Mouse (Mus musculus) cerebellum, adult 8-10 months (tissue): ENCODE measurements at regions not wholly inside any gene's neighbourhood (a gene's known extent, or its start where the extent isn't known, plus 50 kb on each side); places are given as distances from the start of the nearest gene placed in this dataset.
A peak's percentile ranks its signal among the peaks of the same experiment; 100 is the strongest.

Experiments
- DNase-seq: peaks from one replicate; pipeline ENCODE4 v3.0.0; 2022

DNA sequence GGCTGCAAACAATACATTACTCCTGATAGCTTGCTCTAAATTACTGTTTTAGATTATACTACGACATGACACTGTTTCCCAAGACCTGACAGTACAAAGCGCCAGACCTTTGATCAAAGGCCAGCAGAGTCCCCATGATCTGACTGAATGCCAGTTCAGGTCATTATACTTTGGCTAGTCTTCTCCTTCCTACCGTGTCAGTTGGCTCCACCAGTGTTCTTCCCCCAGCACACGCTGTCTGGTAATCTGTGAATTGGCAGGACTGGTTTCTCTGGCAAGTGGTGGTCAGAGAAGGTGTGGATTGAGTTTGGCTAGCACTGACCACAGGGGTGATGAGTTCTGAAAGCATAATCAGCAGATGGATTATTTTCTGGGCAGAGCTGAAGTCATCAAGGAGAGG, 93.1 kb upstream of the Barx2 start:
- peak; percentile 77 for DNase-seq

DNA sequence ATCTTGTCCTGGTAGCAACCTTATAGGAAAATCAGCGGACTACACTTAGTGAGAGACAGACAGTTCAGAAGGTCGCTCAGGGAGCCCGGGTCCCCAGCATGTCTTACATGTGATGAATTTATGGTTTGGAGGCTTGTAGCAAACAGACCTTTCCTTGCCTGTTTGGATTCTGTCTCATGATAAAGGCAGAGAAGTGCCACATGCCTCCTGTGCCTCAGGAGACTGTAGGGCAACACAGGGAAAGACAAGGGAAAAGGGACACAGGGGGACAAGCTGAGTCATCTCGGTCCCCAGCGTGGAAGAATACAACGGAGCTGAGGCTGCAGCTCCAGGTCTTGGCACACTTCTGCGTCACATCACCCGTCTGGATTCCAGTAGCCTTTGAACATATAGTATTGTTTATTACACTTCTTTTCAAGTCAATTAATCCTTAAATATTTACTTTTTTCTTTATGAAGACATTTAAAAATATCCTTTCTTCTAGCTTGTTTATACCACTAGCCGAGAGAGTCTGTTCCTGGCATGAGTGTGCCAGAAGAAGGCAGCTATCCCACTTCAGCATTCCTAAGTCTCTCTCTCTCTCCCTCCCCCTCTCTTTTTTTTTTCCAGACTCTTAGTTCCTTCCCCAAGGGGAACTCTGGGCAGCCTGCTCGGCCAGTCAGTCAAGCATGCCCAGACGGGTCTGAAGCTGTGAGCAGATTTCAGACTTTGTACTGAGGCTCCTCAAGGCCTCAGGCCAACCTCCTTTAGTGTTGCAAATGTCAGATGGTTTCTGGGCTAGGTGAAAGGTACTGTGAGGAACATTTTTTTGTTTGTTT, 97.9 kb upstream of the Barx2 start:
- DNase-seq, result no peak

GRCm38 (mm10) chr9:32016286-32016685, 99.7 kb upstream of the Arhgap32 start:
- no peak for DNase-seq

- DNase-seq, result no peak
Observed at GRCm38 (mm10) chr9:32018020-32018419, 97.9 kb upstream of the Arhgap32 start.

DNA sequence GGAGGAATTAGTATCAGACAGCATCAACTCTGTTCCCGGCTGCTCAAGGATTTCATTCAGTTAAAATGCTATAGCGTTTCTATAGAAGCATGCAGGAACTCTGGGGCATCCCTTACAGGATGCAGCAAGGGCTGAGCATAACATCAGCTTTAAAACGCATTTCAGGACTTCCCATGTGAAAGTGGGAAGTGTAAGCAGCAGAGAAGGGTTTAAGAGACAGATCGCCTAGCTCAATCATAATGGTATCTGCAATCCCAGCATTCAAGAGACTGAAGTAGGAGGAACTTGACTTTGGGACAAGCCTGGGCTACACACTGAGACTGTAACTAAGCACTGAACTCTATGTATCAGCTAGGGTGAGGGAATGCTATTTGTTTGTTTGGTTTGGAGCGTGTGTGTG, 96.2 kb upstream of the Arhgap32 start:
- no peak for DNase-seq

DNA sequence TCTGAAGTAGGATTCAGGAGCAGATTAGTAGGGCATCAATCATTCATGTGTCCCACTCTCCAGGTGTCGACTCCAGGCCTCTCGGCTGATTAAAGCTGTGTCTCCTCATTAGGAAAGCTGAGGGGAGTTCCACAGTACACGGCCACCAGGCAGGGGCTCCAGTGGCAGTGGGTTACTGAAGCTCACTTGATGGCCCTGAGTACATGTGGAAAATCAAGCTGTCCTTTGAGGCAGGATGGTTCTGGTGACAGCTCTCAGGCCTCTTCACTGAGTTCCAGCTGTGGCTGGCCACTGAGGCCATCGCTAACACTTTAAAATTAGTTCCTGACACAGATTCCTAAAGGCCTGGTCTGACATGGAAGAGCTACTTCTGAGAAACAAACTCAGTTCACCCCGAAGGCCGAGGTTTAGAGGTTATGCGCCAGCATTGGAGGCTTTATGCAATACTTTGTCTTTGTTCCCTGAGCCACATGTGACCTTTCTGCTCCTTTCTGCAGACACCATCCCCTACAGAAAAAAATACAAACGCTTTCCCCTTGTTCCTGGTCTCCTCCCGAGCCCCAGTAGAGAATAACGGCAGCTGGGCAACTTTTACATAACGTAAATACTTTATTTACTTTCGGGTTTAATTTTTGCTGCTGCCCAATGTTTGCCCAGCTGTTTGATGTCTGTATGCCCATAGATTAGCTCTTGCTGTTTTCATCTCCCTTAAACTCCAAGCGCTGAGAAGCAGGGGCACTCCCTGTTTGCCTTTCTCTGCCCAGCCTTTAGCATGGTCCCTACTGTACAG, 94.8 kb upstream of the Arhgap32 start:
- DNase-seq, result no peak

- DNase-seq, result no peak
Observed at GRCm38 (mm10) chr9:32021755-32022154, 94.2 kb upstream of the Arhgap32 start.

DNA sequence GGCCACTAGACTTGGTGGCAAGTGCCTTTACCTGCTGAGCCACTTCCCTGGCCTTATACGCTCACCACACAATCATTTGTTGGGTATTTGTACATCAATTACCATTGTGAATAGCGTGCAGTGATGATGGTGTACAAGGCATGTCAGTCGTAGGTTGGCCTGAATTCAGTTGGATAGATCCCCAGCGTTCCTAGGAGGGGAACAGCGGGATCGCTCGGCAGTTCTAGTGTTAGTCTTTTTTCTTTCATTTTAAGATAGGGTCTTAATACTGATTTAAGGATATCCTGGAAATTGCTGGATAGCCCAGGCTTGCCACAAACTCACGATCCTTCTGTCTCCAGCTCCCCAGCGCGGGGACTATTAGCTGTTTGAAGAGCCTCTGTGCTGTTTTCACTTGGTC, 92.9 kb upstream of the Arhgap32 start:
- DNase-seq, result no peak

DNA sequence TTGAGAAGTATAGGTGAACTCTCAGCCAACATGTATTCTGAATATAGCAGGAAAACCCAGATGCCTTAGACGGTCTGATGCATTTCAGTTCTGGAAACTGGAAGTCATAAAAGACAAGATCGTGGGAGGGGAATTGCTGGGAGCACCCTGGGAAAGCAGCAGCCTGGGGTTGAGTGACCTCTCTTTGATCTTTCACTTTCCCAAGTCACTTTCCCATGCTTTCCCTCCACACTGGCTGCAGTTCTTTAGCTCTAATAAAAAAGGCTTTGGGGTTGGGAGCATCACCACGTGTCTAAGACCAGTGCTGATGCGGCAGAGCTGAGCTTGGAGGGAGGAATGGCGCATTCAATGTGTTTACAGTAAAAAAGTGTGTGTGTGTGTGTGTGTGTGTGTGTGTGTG, 91.2 kb upstream of the Arhgap32 start:
- no peak for DNase-seq

DNA sequence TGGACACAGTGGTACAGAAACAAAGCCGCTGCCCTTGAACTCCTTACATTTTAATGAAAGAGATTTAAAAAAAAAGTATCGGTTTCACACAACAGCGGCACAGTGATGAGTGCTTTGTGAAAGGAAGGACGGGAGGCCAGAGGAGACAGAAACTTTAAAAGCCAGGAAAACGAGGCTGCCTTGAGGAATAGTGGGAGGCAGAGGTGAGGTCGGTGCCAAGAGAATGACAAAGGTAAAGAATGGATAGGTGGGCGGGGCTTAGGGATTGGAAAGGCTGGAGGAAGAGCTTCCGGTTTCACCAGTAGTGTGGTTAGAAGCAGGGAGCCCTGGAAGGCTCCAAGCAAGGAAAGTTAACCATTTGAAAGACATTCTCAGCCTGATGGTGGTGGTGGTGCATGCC, 88.0 kb upstream of the Arhgap32 start:
- no peak for DNase-seq

GRCm38 (mm10) chr9:32029001-32029400, 86.9 kb upstream of the Arhgap32 start:
- no peak for DNase-seq

- no peak for DNase-seq
Observed at GRCm38 (mm10) chr9:32029786-32030185, 86.2 kb upstream of the Arhgap32 start.

GRCm38 (mm10) chr9:32030203-32030602, 85.7 kb upstream of the Arhgap32 start:
- no peak for DNase-seq

DNA sequence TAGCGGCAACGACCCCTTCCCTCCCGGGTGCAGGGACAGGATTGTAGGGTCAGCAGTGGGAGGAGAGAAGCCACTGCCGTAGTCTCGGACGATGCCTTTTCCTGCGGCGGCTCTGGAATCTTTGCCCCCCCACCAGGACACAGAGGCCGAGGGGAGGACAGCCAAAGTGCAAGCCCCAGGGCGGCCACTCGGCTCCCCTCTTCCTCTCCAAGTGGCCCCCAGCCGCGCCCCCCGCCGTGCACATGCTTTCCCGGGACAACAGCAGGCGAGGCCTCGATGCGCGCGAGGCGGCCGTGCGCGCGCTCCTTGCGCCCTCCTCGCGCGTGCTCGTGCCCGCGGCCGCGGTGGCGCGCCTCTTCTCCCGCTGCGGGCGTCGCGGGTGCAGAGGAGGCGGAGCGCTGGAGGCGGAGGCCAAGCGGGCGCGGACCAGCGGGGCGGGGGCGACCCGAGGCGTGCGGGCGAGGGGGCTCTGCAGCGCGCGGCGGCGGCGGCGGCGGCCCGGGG, 83.9 kb upstream of the Arhgap32 start:
- DNase-seq, result peak; percentile 54

GRCm38 (mm10) chr9:32032521-32033185, 83.3 kb upstream of the Arhgap32 start:
- DNase-seq, result peak; percentile 18

GRCm38 (mm10) chr9:32033937-32034336, 82.0 kb upstream of the Arhgap32 start:
- DNase-seq, result no peak

DNA sequence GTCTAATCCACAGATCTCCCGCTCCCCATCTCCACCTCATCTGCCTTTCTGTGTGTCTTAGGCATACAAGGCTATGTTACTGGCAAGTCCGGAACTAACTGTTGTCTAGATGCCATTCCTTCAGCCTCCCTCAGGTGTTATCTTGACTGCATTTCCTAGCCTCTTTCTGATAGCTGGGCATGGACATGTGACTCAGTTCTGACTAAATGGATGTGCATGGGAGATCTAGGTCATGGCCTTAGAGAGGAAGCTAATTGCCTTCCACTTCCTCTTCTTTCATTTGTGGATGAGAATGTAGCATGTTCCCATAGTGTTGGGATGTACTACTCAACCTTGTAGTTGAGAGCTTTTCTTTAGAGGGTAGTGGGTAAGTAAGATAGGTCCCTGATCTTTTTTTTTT, 75.9 kb upstream of the Arhgap32 start:
- DNase-seq, result no peak

DNA sequence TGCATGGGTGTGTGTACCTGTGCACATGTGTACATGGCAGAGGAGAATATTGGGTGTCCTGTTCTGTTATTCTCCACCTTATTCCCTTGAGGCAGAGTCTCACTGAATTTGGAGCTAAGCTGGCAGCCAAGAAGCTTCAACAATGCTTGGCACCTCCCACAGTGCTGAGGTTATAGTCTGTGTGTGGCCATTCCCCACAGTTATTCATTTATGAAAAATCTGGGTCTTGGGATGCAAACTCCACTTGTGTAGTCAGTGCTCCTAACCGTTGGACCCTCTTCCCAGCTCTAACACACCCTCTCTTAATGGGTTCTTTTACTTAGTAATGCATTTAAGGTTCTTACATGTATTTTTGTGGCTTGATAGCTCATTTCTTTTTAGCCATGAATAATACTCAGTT, 72.6 kb upstream of the Arhgap32 start:
- DNase-seq, result no peak

- DNase-seq, result no peak
Observed at GRCm38 (mm10) chr9:32046791-32047190, 69.1 kb upstream of the Arhgap32 start.

DNA sequence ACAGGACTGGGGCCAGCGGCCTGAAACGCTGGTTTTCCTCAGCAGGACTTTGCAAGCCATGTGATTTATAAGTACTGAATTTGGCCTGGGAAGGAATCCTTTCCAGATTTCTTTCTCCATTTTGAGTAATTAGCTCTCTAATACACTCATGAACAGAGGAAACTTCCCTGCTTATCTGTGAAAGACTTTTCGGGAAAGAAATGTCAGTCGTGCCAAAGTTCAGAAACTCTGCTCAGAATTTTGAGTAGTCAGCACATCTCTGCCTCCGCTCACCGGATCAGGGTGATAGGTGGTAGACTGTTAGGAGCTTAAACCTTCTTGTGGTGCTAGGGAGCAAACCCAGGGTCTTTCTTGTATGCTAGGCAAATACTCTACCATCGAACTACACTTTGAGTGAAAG, 67.0 kb upstream of the Arhgap32 start:
- no peak for DNase-seq

DNA sequence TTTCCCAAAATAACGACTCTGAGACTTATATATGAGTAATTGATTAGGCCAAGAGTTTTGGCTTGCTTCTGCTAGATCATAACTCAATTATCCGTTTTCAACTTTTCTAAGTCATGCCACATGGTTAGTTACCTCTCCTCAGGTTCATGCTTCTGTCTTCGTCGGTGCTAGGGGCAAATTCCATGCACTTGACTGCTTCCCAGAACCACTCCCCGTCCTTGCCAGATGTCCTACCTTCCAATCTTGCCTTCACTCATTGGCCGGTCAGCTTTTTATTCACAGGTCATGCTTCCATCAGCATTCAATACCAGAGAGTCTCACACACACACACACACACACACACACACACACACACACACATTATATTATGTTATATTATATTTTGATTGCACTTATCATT, 66.4 kb upstream of the Arhgap32 start:
- DNase-seq, result no peak

GRCm38 (mm10) chr9:32053886-32054615, 61.9 kb upstream of the Arhgap32 start:
- DNase-seq, result no peak
